Mouse (Mus musculus): Measurements from ENCODE around the gene Fam131a.

- no peak for TF ChIP-seq POLR2A (IDR thresholded peaks at IDR 0.05; ENCODE audit: borderline replicate concordance, insufficient read depth, low read length)
- TF ChIP-seq CTCF (IDR thresholded peaks at IDR 0.05; ENCODE audit: borderline replicate concordance, insufficient read depth, low read depth, low read length), result no peak
Measured at GRCm38 (mm10) chr16:20657661-20658060, 35.4 kb upstream of the Fam131a start.

Measured in cerebellum, adult 2 months (tissue).